Mouse (Mus musculus) testis, adult 2 months (tissue): ENCODE data around the gene Nox3. TPM values are rescaled to one million over a fixed set of nuclear protein-coding genes. Genes with fewer than 3 reads are reported as not detected.

Source experiments
- H3K27ac ChIP-seq: fragments of 200-500 bp; 2 replicates; pipeline ENCODE4 v1.5.1; 2012; ENCODE audit warnings: low read depth, low read length; ENCODE audit not compliant: control insufficient read depth, insufficient read depth
- H3K27me3 ChIP-seq: fragments of 200-500 bp; 2 replicates; pipeline ENCODE4 v1.6.1; 2012; ENCODE audit warnings: mild to moderate bottlenecking, low read length, moderate library complexity; ENCODE audit not compliant: control insufficient read depth, insufficient read depth
- H3K36me3 ChIP-seq: fragments of 200-500 bp; 2 replicates; pipeline ENCODE4 v1.6.1; 2012; ENCODE audit warnings: mild to moderate bottlenecking, low read length; ENCODE audit not compliant: control insufficient read depth, insufficient read depth
- H3K4me1 ChIP-seq: fragments of 200-500 bp; 2 replicates; pipeline ENCODE4 v1.6.1; 2012; ENCODE audit warnings: low read length; ENCODE audit not compliant: control insufficient read depth, insufficient read depth
- H3K4me3 ChIP-seq: fragments of 200-500 bp; 2 replicates; pipeline ENCODE4 v1.5.1; 2012; ENCODE audit warnings: low read depth, mild to moderate bottlenecking, low read length, moderate library complexity, mixed read lengths; ENCODE audit not compliant: control insufficient read depth
- CTCF ChIP-seq: fragments of 200-500 bp; IDR thresholded peaks from 2 replicates; pipeline ENCODE4 v1.5.1; 2012; ENCODE audit warnings: low read depth, mild to moderate bottlenecking, inconsistent platforms, low read length, moderate library complexity; ENCODE audit not compliant: control insufficient read depth, insufficient read depth, insufficient replicate concordance
- POLR2A ChIP-seq: fragments of 200-500 bp; IDR thresholded peaks from 2 replicates; pipeline ENCODE4 v1.6.1; 2012; ENCODE audit warnings: low read depth, mild to moderate bottlenecking, inconsistent platforms, low read length, moderate library complexity; ENCODE audit not compliant: control insufficient read depth
- polyA plus RNA-seq: library from polyadenylated mRNA; depleted of rRNA; stranded (reverse); fragments of >200 nt; gene quantifications from 2 replicates; pipeline ENCODE4 v1.2.3, GENCODE M21; 2012

Gene Nox3
- polyA plus RNA-seq, 1 experiment = 0.96 TPM

GRCm38 (mm10) chr17:3683662-3684061 is 12.4 kb downstream of the Nox3 start:
- Histone ChIP-seq H3K36me3 (no peaks in the 10 kb centered on the region), H3K27me3 (no peaks in the 10 kb centered on the region), H3K27ac (no peak overlapping the region), H3K4me1 (no peaks in the 10 kb centered on the region), H3K4me3 (no peak overlapping the region)
- TF ChIP-seq POLR2A = no peak
- no peak for TF ChIP-seq CTCF

GRCm38 (mm10) chr17:3669226-3669625 is 26.8 kb downstream of the Nox3 start:
- no peaks in the 10 kb centered on the region for H3K27me3 ChIP-seq
- H3K36me3 ChIP-seq = no peaks in the 10 kb centered on the region
- H3K4me1 ChIP-seq = no peaks in the 10 kb centered on the region
- no peak overlapping the region for H3K4me3 ChIP-seq
- no peak overlapping the region for H3K27ac ChIP-seq
- no peak for TF ChIP-seq CTCF
- TF ChIP-seq POLR2A = no peak

GRCm38 (mm10) chr17:3667287-3667686 is 28.8 kb downstream of the Nox3 start:
- no peak overlapping the region for H3K4me3 ChIP-seq
- H3K4me1 ChIP-seq = no peaks in the 10 kb centered on the region
- H3K27me3 ChIP-seq = no peaks in the 10 kb centered on the region
- no peaks in the 10 kb centered on the region for H3K36me3 ChIP-seq
- H3K27ac ChIP-seq = no peak overlapping the region
- TF ChIP-seq POLR2A (no peak), CTCF (no peak)

DNA sequence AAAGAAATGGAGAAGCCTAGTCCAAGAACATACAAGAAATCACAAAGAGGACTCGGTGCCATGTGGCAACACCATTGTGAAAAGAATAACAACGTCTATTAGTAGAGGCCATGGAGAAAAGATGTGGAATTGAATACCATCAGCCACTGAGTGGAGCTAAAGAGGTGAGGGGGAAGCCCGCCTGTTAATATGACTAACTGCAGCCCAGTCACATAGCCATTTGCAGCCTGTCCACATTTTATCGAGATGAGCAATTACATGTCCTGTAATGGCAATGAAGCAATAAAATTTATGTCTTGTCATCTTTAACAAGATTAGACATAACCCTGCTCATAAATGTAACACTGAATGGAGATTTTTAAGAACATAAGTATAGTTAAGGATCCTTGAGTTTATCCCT is 30.7 kb downstream of the Nox3 start:
- H3K36me3 ChIP-seq = no peaks in the 10 kb centered on the region
- H3K4me1 ChIP-seq = no peaks in the 10 kb centered on the region
- TF ChIP-seq POLR2A (no peak), CTCF (no peak)
- H3K27me3 ChIP-seq = no peaks in the 10 kb centered on the region
- H3K4me3 ChIP-seq = no peak overlapping the region
- no peak overlapping the region for H3K27ac ChIP-seq

DNA sequence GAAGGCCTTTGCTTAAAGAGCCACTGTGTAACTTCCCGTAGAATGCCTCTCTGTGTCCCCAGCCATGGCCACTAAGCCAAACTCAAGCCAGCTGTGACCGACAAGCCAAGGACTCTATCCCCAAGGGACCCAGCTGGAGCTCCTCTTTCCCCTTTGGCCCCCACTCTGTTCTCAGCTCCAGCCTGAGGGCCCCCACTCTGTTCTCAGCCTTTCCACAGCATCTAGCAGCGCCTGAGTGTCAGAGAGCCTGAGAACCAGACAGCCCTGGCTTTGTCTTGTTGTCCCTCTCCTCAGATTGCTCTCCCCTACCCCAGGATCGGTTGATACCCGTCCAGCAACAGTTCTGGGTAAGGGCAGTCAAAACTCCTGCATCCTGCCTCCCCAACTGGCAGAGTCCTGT is 36.6 kb downstream of the Nox3 start:
- H3K4me1 ChIP-seq = no peaks in the 10 kb centered on the region
- H3K36me3 ChIP-seq = no peaks in the 10 kb centered on the region
- TF ChIP-seq CTCF (no peak), POLR2A (no peak)
- no peaks in the 10 kb centered on the region for H3K27me3 ChIP-seq
- H3K4me3 ChIP-seq = no peak overlapping the region
- no peak overlapping the region for H3K27ac ChIP-seq

- H3K36me3 ChIP-seq = no peaks in the 10 kb centered on the region
Observed at GRCm38 (mm10) chr17:3650377-3650776, 45.7 kb downstream of the Nox3 start.

DNA sequence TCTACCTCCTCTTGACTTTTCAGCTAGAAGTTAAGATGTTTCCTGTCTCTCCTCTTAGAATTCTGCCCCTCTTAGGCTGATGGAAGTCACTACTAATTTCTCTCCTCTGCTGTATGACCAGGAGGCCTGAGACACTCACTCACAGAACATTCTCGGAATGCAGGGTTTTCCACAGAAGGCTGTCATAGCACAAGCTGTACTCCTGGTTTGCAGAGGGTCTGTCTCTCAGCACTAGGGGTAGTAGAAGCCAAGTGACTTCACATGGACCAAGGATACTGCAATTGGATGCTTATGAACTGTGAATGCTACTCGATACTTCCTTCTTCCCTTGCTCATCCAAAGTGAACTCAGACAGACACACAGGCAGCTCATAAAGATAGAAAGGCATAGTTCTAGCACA is 52.5 kb downstream of the Nox3 start:
- TF ChIP-seq CTCF = no peak
- no peak for TF ChIP-seq POLR2A
- Histone ChIP-seq H3K4me3 (no peak overlapping the region), H3K36me3 (no peaks in the 10 kb centered on the region), H3K4me1 (no peaks in the 10 kb centered on the region; the same call in 1 of the 2 replicates), H3K27me3 (no peaks in the 10 kb centered on the region), H3K27ac (no peak overlapping the region)

More at GRCm38 (mm10) chr17:3650377-3650776, 45.7 kb downstream of the Nox3 start:
- no peaks in the 10 kb centered on the region for H3K27me3 ChIP-seq
- no peak overlapping the region for H3K4me3 ChIP-seq
- H3K27ac ChIP-seq = no peak overlapping the region
- no peaks in the 10 kb centered on the region for H3K4me1 ChIP-seq
- TF ChIP-seq POLR2A (no peak), CTCF (no peak)

- H3K4me3 ChIP-seq = no peak overlapping the region
- no peaks in the 10 kb centered on the region; the same call in 1 of the 2 replicates for H3K4me1 ChIP-seq
- TF ChIP-seq POLR2A (no peak), CTCF (no peak)
- no peaks in the 10 kb centered on the region for H3K36me3 ChIP-seq
- H3K27me3 ChIP-seq = no peaks in the 10 kb centered on the region
- 0 out of 2 replicates have a peak overlapping the region, but pooled peaks have one; percentile 39 for H3K27ac ChIP-seq
Observed at GRCm38 (mm10) chr17:3641456-3641855, 54.6 kb downstream of the Nox3 start.
